9 mouse cellular contexts compared by ENCODE assay signal in the genomic region with DNA sequence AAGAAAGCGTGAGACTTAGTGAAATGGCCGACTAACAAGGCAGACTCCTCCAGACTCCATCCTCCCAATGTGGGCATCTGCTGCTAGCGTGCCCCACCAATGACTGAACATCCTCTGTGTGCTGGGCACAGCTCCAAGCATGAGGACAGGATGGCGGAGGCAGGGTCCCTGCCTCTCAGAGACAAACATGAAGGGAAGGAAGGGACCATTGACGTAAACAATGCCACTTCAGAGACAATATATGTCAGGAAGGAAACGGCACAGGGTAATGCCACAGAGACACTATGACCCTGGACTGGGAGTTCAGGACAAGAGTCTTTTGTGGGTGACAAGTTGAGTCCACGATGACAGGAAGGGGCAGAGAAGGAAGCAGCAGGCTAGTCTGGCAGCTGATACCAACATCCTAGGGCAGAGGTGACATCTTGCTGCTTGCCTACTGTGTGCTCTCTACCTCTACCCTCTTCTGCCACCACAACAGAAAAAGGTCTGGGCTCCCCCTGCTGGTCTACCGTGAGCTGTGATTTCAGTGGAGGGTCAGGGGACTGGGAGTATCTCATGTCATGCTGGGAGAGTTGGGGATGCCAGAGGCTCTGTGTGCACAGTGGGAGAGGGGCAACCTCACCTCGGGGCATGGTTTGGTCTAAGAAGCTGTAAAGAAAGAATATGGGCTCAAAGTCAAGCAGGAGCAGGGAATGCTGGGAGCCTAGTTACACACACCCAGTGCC. TPM values are rescaled to one million over a fixed set of nuclear protein-coding genes. Genes with fewer than 3 reads are reported as not detected.
DNase-seq lines count a peak whose midpoint lies in the region; ATAC-seq lines count a peak whose summit lies in the region.
"Had no signal": no experiment of that assay in that cellular context is flagged by ENCODE, and none has a peak within 500 bp of the region (broad histone marks: within the 10 kb centered on the region; RNA-seq: fewer than 3 reads in every experiment).

No protein-coding gene starts in this region.

- DNase-seq in forebrain, embryonic 14.5 days (ENCODE audit: low spot score), result peak; percentile 61
- peak; percentile 39 for DNase-seq in urinary bladder, postnatal 25 days (ENCODE audit: low spot score)
- no peak for DNase-seq in urinary bladder, postnatal 10 days (ENCODE audit: low spot score)
- peak; percentile 42 to 47 for DNase-seq in layer of hippocampus, postnatal 14 days (ENCODE audit: low spot score in 2 of 2)
- peak; percentile 25 for DNase-seq in retina, postnatal 7 days (ENCODE audit: low read depth, low spot score)
- no peak for DNase-seq in forebrain, embryonic 11.5 days (ENCODE audit: low spot score)

- WGBS in forebrain, embryonic 14.5 days, result 36% methylated on average over 9 of the region's 9 CpGs
- WGBS in forebrain, embryonic 15.5 days, result 26% methylated on average over 9 of the region's 9 CpGs
- WGBS in forebrain, embryonic 11.5 days, result 59% methylated on average over 9 of the region's 9 CpGs

- no peaks in the 10 kb centered on the region for H3K36me3 ChIP-seq in forebrain, embryonic 14.5 days (ENCODE audit: control insufficient read depth, insufficient read depth, low read length)
- no peaks in the 10 kb centered on the region for H3K36me3 ChIP-seq in forebrain, embryonic 15.5 days
- no peaks in the 10 kb centered on the region for H3K36me3 ChIP-seq in forebrain, embryonic 11.5 days (ENCODE audit: control insufficient read depth, insufficient read depth, low read length)
- H3K36me3 ChIP-seq: neural tube, embryonic 12.5 days had no signal

- no peak overlapping the region for H3K4me2 ChIP-seq in forebrain, embryonic 14.5 days (ENCODE audit: low read length)
- no peak overlapping the region for H3K4me2 ChIP-seq in forebrain, embryonic 15.5 days (replicated peaks)
- no peak overlapping the region for H3K4me2 ChIP-seq in forebrain, embryonic 11.5 days (ENCODE audit: low read depth, low read length, severe bottlenecking)
- H3K4me2 ChIP-seq: neural tube, embryonic 12.5 days had no signal

- H3K27me3 ChIP-seq in forebrain, embryonic 14.5 days (replicated peaks; ENCODE audit: control insufficient read depth, insufficient read depth, low read length), result no peaks in the 10 kb centered on the region
- H3K27me3 ChIP-seq in forebrain, embryonic 15.5 days, result no peaks in the 10 kb centered on the region
- no peaks in the 10 kb centered on the region for H3K27me3 ChIP-seq in forebrain, embryonic 11.5 days (ENCODE audit: control insufficient read depth, insufficient read depth, low read length)
- H3K27me3 ChIP-seq: neural tube, embryonic 12.5 days had no signal

- H3K9ac ChIP-seq in forebrain, embryonic 14.5 days (ENCODE audit: low read length), result no peak overlapping the region
- H3K9ac ChIP-seq in forebrain, embryonic 15.5 days (replicated peaks), result no peak overlapping the region
- H3K9ac ChIP-seq in forebrain, embryonic 11.5 days (ENCODE audit: low read length), result no peak overlapping the region
- H3K9ac ChIP-seq: neural tube, embryonic 12.5 days had no signal

- no peak overlapping the region for H3K27ac ChIP-seq in forebrain, embryonic 14.5 days (ENCODE audit: low read depth, low read length)
- no peak overlapping the region for H3K27ac ChIP-seq in forebrain, embryonic 15.5 days (replicated peaks)
- H3K27ac ChIP-seq in forebrain, embryonic 11.5 days (ENCODE audit: low read depth, low read length), result no peak overlapping the region
- H3K27ac ChIP-seq: neural tube, embryonic 12.5 days had no signal

- no peak overlapping the region for H3K4me3 ChIP-seq in forebrain, embryonic 14.5 days (ENCODE audit: low read depth, low read length)
- no peak overlapping the region for H3K4me3 ChIP-seq in forebrain, embryonic 15.5 days
- no peak overlapping the region for H3K4me3 ChIP-seq in forebrain, embryonic 11.5 days (ENCODE audit: low read depth, low read length)
- H3K4me3 ChIP-seq: neural tube, embryonic 12.5 days had no signal

- H3K4me1 ChIP-seq in forebrain, embryonic 14.5 days (ENCODE audit: control insufficient read depth, insufficient read depth, low read length), result no peaks in the 10 kb centered on the region
- H3K4me1 ChIP-seq in forebrain, embryonic 15.5 days, result peaks cover 14% of the 10 kb centered on the region
- 0 out of 2 replicates have a peak, but pooled peaks cover 2% of the 10 kb centered on the region for H3K4me1 ChIP-seq in forebrain, embryonic 11.5 days (replicated peaks; ENCODE audit: control insufficient read depth, insufficient read depth, low read length)
- H3K4me1 ChIP-seq: neural tube, embryonic 12.5 days had no signal

- ATAC-seq in forebrain, embryonic 14.5 days, result peak; percentile 62; the same call in 1 of the 2 replicates
- ATAC-seq in forebrain, embryonic 15.5 days (replicated peaks), result no peak
- ATAC-seq in erythroblast, adult 5-6 weeks (replicated peaks; ENCODE audit: low FRiP score, poor library complexity, severe bottlenecking), result peak; percentile 19; the same call in 1 of the 2 replicates
- no peak for ATAC-seq in forebrain, embryonic 11.5 days (replicated peaks; ENCODE audit: low FRiP score)

- no peaks in the 10 kb centered on the region for H3K9me3 ChIP-seq in forebrain, embryonic 14.5 days (replicated peaks; ENCODE audit: control insufficient read depth, low read length)
- H3K9me3 ChIP-seq in forebrain, embryonic 15.5 days, result no peaks in the 10 kb centered on the region
- H3K9me3 ChIP-seq in forebrain, embryonic 11.5 days (ENCODE audit: control insufficient read depth, low read length), result no peaks in the 10 kb centered on the region
- H3K9me3 ChIP-seq: neural tube, embryonic 12.5 days had no signal

RNA-seq across cellular contexts. Expression of a gene that starts 43.9 kb away (rescaled TPM):
- polyA plus RNA-seq in forebrain, embryonic 14.5 days (2014; fragmentation: Nextera tagmentation; extraction: Ambion mirVana), result 2.0 and 3.2 TPM in 2 replicates
- polyA plus RNA-seq in forebrain, embryonic 15.5 days (2015; fragmentation: Nextera tagmentation; extraction: Ambion mirVana), result 2.7 and 2.9 TPM in 2 replicates
- 0.42 and 1.7 TPM in 2 replicates for total RNA-seq in erythroblast, adult 5-6 weeks (2015; ENCODE audit: low replicate concordance)
- total RNA-seq in erythroblast, adult 5-6 weeks (2017; ENCODE audit: low replicate concordance), result 0.14 and 0.77 TPM in 2 replicates
- total RNA-seq in layer of hippocampus, postnatal 14 days (2021), result 10 to 100 TPM; 80.3 to 84.9 TPM
- 0.35 and 0.45 TPM in 2 replicates for polyA plus RNA-seq in forebrain, embryonic 11.5 days (2014; fragmentation: Nextera tagmentation; extraction: Ambion mirVana)

Comparison
In these comparisons a context has a peak if more than half of its experiments do, and no peak if none do; other contexts are left out.
1. ATAC-seq: peak in forebrain, embryonic 14.5 days (single experiment) and erythroblast, adult 5-6 weeks (single experiment); none in forebrain, embryonic 15.5 days (single experiment) and forebrain, embryonic 11.5 days (single experiment).
2. DNase-seq: peak in forebrain, embryonic 14.5 days (single experiment), urinary bladder, postnatal 25 days (single experiment), layer of hippocampus, postnatal 14 days (2 of 2) and retina, postnatal 7 days (single experiment); none in urinary bladder, postnatal 10 days (single experiment) and forebrain, embryonic 11.5 days (single experiment).